Mouse (Mus musculus) cortical plate, adult 2 months (tissue): ENCODE measurements around the gene Robo2.
"Not testable (repeated sequence)": the region's sequence is repeated elsewhere in the genome, so short reads cannot be mapped to it uniquely, and the experiment has no call there.

Experiments used
- CTCF ChIP-seq: fragments of 200-500 bp; IDR thresholded peaks from 2 replicates; pipeline ENCODE4 v1.5.1; 2011; ENCODE audit warnings: mild to moderate bottlenecking, control low read depth, low read length; ENCODE audit not compliant: insufficient read depth; ENCODE audit errors: extremely low read depth
- POLR2A ChIP-seq: fragments of 200-500 bp; IDR thresholded peaks from 2 replicates; pipeline ENCODE4 v1.6.1; 2011; ENCODE audit warnings: mild to moderate bottlenecking, low read length, control low read depth; ENCODE audit not compliant: insufficient read depth; ENCODE audit errors: extremely low read depth

- TF ChIP-seq POLR2A, CTCF: not testable (repeated sequence)
These were observed 307.2 kb downstream of the Robo2 start for GRCm38 (mm10) chr16:74104449-74104848.
